Comparison of ENCODE assay signal across 8 mouse cellular contexts in genomic region chr1:59763164-59763768, GRCm38 (mm10). TPM values are rescaled to one million over a fixed set of nuclear protein-coding genes. Genes with fewer than 3 reads are reported as not detected.
DNase-seq lines count a peak whose midpoint lies in the region; ATAC-seq lines count a peak whose summit lies in the region.

TSS of gene Bmpr2 (plus strand) at chr1:59763400.

- H3K27me3 ChIP-seq in embryonic facial prominence, embryonic 12.5 days: no peaks in the 10 kb centered on the region
- H3K27me3 ChIP-seq in limb, embryonic 10.5 days (ENCODE audit: low read depth, poor library complexity, severe bottlenecking): no peaks in the 10 kb centered on the region
- H3K27me3 ChIP-seq in midbrain, embryonic 12.5 days: no peaks in the 10 kb centered on the region

- peak within 1 kb of the TSS; percentile 95 for H3K9ac ChIP-seq in embryonic facial prominence, embryonic 12.5 days
- peak within 1 kb of the TSS; percentile 91 for H3K9ac ChIP-seq in midbrain, embryonic 12.5 days (replicated peaks)

- H3K4me1 ChIP-seq in embryonic facial prominence, embryonic 12.5 days: peaks cover 7% of the 10 kb centered on the region; the same call in 1 of the 2 replicates
- H3K4me1 ChIP-seq in limb, embryonic 10.5 days: peaks cover 18% of the 10 kb centered on the region
- H3K4me1 ChIP-seq in midbrain, embryonic 12.5 days: peaks cover 20% of the 10 kb centered on the region

- H3K27ac ChIP-seq in embryonic facial prominence, embryonic 12.5 days: peak within 1 kb of the TSS; percentile 99
- peak within 1 kb of the TSS; percentile 100 for H3K27ac ChIP-seq in limb, embryonic 10.5 days
- H3K27ac ChIP-seq in midbrain, embryonic 12.5 days (replicated peaks): peak within 1 kb of the TSS; percentile 99

- under 1% methylated on average over 37 of the region's 75 CpGs for WGBS in embryonic facial prominence, embryonic 12.5 days
- WGBS in limb, embryonic 10.5 days: under 1% methylated on average over 72 of the region's 75 CpGs
- WGBS in midbrain, embryonic 12.5 days: under 1% methylated on average over 52 of the region's 75 CpGs

- peak; percentile 85 for DNase-seq in 3134 (ENCODE audit: extremely low read depth, insufficient read length, low spot score)
- peak; percentile 91 for DNase-seq in adrenal gland, postnatal 25 days
- peak; percentile 99 for DNase-seq in heart, adult 11 months
- DNase-seq in kidney, adult 11 months: peak; percentile 88
- peak; percentile 94 for DNase-seq in limb, embryonic 10.5 days (ENCODE audit: low spot score)
- DNase-seq in skeletal muscle tissue, adult 2 months (ENCODE audit: low read depth, low spot score): peak; percentile 75

- peak; percentile 91 for ATAC-seq in embryonic facial prominence, embryonic 12.5 days (ENCODE audit: insufficient number of reproducible peaks, insufficient read depth, low FRiP score, low TSS enrichment)
- peak; percentile 94 for ATAC-seq in midbrain, embryonic 12.5 days (ENCODE audit: low FRiP score, low read depth)

- H3K9me3 ChIP-seq in embryonic facial prominence, embryonic 12.5 days: no peaks in the 10 kb centered on the region
- no peaks in the 10 kb centered on the region for H3K9me3 ChIP-seq in limb, embryonic 10.5 days (replicated peaks)
- H3K9me3 ChIP-seq in midbrain, embryonic 12.5 days: no peaks in the 10 kb centered on the region

- H3K4me2 ChIP-seq in embryonic facial prominence, embryonic 12.5 days (replicated peaks): peak within 1 kb of the TSS; percentile 62
- peak within 1 kb of the TSS; percentile 70 for H3K4me2 ChIP-seq in midbrain, embryonic 12.5 days (replicated peaks)

- H3K36me3 ChIP-seq in embryonic facial prominence, embryonic 12.5 days: 0 out of 2 replicates have a peak, but pooled peaks cover 1% of the 10 kb centered on the region
- peaks cover 5% of the 10 kb centered on the region for H3K36me3 ChIP-seq in limb, embryonic 10.5 days
- H3K36me3 ChIP-seq in midbrain, embryonic 12.5 days: no peaks in the 10 kb centered on the region

- H3K4me3 ChIP-seq in embryonic facial prominence, embryonic 12.5 days: peak within 1 kb of the TSS; percentile 99
- H3K4me3 ChIP-seq in limb, embryonic 10.5 days: peak within 1 kb of the TSS; percentile 90
- H3K4me3 ChIP-seq in midbrain, embryonic 12.5 days: peak within 1 kb of the TSS; percentile 85

RNA-seq across cellular contexts. Expression of gene Bmpr2, which starts in this region (rescaled TPM):
- total RNA-seq in adrenal gland, postnatal 25 days (2021): 70.5 and 79.4 TPM in 2 replicates
- polyA plus RNA-seq in embryonic facial prominence, embryonic 12.5 days (2016; fragmentation: Nextera tagmentation; extraction: Ambion mirVana): 10.5 and 11.0 TPM in 2 replicates
- 5.1 and 8.0 TPM in 2 replicates for polyA plus RNA-seq in limb, embryonic 10.5 days (2016; fragmentation: Nextera tagmentation; extraction: Ambion mirVana)
- polyA plus RNA-seq in midbrain, embryonic 12.5 days (2016; fragmentation: Nextera tagmentation; extraction: Ambion mirVana): 12.3 and 12.8 TPM in 2 replicates

Comparison
In these comparisons a context has a peak if more than half of its experiments do, and no peak if none do; other contexts are left out.
1. Peak in every context shown above with its lines: DNase-seq, ATAC-seq, H3K4me3 ChIP-seq and H3K27ac ChIP-seq.